Mouse (Mus musculus): Measurements from ENCODE around the gene Tnfrsf19.

Gene Tnfrsf19

DNA sequence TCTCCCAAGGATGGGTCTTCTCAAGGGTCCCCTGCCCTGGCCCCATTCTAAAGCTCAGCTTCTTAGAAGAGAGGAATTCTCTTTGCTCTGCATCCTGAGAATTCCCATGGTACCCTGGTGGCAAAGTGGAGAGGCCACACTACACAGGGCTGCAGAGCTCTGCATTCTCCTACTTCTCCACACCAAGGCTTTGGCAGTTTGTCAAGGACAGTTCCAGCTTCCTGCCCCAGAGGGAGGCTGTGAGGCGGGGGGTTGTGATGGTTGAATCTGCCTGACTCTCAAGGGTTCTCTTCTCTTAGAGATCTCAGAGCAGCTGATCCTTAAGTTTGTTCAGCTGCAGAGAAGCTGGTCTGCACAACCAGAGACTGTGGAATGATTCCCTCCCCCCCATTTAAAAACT, 23.9 kb downstream of the Tnfrsf19 start:
- DNase-seq (ENCODE audit: extremely low read depth, low read depth), result no peak

DNA sequence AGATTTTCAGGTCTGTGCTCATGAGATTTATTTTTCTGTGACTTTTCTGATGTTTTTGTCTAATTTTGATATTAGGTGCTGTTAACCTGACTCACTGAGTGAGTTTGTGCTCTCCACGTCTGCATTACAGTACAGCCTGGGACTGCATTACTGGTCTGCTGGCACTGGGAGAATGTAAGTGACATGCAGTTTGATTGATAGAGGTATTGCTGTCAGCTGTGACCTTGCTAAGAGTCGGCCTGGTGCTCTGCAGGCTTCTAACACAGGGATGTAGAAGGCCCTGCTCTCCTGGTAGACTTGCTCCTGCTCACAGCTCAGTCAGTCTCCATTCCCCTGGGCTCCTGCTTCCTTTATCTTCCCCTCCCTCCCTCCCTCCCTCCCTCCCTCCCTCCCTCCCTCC, 25.3 kb downstream of the Tnfrsf19 start:
- DNase-seq (ENCODE audit: extremely low read depth, low read depth), result no peak

DNA sequence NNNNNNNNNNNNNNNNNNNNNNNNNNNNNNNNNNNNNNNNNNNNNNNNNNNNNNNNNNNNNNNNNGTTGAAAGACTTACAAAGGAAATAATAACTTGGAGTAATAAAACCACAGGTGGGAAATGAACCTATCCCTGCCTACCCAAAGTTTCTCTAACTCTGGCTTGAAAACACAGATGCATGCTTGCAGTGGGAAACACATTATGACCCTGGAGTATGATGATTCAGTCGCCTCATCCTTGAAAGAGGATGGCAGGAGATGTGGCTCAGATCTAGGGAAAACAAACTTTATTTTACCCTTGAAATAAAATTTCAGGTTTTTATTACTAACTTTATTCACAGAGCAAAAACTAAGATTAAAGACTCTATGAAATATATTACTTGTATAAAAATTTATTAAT, 26.4 kb downstream of the Tnfrsf19 start:
- no peak for DNase-seq (ENCODE audit: extremely low read depth, low read depth)

DNA sequence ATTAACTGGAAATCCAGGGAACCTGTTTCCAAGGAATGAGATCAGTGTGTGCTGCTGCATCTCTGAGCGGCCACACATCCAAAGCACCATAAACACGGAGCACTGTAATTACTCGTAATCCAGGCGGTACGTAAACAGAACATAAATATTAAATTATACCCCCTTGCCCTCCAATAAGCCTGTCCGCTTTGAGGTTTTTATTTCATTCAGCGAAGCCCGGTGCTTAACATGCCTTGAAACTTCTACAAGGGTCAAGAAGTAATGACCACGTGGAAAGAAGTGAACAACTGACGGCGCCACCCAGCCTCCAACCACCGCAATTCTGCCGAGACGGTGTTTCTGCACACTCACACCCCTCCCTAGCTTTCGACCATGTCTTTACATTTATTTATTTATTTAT, 31.7 kb downstream of the Tnfrsf19 start:
- DNase-seq (ENCODE audit: extremely low read depth, low read depth), result no peak

DNA sequence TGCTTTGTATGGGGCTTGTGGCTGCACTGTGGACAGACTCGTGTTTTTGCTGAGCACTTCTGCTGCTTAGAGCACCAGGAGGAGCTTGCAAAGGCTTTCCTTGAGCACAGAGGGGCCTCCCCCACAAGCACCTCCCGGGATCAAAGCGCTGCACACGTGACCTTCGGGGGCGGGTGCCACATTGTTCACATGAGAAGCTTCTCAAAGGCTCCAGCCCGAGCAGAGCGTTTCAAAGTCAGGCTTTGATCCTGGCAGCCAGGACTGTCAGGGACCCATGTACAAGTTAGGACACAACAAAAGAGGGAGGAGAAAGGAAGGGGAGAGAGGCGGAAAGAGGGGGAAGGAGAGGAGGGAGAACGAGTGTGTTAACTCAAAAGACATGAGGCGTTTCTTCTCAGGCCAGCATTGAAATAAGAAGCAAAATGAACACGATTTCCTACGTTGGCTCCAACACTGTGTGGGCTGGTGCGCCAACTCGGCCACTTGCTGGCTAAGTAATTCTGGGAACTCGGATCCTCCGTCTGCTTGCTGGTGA, 33.8 kb downstream of the Tnfrsf19 start:
- DNase-seq (ENCODE audit: extremely low read depth, low read depth), result no peak

DNA sequence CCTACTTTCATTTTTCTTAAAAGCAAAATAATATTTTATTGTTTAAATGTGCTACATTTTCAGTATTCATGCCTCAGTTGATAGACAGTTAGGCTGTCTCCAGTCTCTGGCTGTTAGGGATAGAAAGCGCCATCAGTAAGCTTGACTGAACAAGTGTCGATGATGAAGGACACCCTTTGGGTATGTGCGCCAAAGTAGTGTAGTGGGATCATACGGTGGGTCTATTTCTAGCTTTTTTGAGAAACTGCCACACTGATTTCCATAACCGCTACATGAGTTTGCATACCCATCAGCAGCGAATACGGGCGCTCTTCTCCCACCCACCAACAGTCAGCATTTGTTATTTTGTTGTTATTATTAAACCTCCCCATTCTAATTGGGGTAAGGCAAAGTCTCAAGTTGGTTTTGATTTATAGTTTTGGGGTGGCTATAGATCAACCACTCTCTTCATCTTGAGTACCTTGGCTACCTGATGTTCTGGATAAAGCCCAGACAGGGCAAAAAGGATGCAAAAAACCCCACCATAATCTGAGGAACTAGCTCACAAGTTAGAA, 34.6 kb downstream of the Tnfrsf19 start:
- DNase-seq (ENCODE audit: extremely low read depth, low read depth), result no peak

DNA sequence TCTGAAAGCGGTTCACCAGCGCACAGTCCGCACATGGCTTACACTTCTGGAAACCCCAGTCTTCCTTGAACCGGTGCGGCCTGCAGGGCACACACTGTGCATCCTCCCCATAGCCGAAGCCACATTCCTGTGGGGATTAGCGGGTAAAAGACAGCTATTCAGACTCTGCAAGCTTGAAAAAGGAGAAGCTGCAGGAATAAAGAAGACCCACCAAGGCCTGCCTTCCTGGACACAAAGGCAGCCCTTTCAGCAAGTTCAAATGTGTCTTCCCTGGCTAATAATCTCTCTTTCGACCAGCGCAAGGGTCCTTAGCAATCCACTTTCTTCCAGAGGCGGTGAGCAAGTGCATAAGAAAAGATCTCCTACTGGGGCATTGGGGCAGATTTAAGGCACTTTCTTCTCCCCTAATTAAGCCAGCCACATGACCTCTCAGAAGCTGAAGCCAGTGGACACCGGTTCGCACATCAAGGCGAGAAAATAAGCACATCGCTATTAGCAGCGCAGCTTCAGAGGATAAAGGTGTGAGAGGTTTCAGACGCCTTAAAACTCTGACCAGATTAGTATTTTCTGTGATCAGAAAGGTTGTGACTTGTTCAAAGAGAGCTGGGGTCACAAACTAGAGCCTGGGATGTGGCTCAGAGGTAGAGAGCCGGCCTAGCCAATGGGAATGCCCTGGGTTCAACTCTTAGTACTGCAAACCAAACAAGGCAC, 41.0 kb downstream of the Tnfrsf19 start:
- DNase-seq (ENCODE audit: extremely low read depth, low read depth), result no peak

DNA sequence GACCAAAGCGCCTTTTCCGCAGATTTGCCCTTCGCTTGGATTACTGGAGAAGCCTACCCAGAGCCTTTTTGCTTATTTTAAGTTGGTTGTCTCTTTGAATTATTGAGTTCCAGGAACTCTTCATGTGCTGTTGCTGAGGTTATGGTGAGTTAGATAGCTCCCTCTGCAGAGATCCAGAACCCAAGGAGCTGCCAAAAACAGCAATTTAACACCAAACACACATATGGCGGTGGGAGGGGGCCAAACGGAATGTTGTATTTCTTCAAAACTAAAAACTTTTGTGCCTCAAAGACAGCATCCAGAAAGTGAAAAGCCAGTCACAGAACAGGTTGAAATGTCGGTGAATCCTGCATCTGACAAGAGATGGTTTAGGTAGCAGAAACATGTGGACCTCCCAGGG, 42.6 kb downstream of the Tnfrsf19 start:
- no peak for DNase-seq (ENCODE audit: extremely low read depth, low read depth)

DNA sequence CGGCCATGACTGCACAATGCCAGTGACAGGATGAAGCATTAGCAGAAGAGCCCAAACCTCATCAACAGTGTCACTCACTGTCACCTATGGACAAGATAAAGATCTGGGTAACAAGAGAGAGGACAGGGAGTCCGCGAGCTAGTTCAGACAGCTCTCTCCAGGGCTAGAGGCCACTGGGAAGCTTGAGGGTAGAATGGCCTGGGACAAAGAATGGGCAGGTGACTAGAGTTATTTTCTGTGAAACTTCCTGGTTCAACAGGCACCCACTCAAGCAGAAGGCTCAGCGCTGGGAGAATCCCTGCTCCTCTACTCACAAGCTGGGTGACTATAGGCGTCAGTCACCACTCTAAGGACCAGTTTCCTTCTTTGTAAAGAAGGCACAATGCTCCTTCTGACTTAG, 46.2 kb downstream of the Tnfrsf19 start:
- DNase-seq (ENCODE audit: extremely low read depth, low read depth), result no peak

DNA sequence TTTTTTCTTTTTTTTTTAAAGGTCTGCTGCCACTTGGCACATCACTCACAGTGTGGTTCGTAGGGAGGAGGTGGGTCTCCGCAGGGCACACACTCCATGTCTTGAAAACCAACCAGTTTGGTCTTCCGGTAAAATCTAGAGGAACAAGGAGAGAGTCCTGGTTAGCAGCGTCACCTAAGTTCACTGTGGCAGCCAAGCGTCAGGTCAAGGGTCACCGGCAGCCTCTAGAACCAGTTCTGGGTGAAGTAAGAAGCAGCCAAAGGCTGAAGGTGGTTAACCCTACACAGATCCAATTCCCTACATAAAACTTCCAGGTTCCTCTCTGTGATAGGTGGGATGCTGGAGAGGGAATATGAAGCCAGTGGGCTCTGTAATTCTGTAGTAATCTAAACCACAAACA, 49.7 kb downstream of the Tnfrsf19 start:
- no peak for DNase-seq (ENCODE audit: extremely low read depth, low read depth)

DNA sequence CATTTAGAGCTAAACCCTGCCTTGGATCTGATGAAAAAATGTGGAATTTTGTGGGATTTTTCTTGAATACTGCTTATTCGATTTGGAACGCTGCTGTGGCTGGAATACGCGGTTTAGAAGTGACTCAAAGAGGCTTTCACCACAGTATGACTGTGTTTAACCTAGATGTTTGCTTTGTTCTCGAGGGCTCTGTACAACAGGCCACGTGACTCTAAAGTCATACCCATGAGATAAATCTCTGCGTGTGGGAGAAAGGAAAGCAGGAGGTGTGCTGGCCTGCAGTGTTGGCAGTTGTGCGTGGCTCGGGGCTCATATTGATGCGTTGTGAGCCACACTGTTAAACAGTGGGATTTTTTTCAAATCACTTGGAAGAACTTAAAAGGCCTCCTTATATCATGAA, 52.8 kb downstream of the Tnfrsf19 start:
- no peak for DNase-seq (ENCODE audit: extremely low read depth, low read depth)

DNA sequence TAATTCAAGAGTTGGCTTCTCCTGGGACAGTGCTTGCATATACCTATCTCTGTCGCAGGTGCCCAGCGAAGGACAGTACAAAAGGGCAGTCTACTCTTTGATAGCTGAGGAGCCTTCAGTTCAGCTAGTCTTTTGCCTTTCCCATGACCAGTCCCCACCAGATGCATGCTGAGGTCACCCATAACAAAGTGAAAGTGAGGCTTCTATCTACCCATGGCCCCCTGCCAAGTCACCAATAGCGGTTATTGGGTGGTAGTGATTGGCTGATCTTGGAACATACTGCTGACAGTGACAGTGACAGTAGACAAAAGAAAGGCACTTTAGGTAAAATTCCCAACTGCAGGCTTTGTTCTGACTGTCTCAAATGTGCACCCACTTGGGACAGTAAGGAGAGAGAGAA, 53.2 kb downstream of the Tnfrsf19 start:
- DNase-seq (ENCODE audit: extremely low read depth, low read depth), result no peak

DNA sequence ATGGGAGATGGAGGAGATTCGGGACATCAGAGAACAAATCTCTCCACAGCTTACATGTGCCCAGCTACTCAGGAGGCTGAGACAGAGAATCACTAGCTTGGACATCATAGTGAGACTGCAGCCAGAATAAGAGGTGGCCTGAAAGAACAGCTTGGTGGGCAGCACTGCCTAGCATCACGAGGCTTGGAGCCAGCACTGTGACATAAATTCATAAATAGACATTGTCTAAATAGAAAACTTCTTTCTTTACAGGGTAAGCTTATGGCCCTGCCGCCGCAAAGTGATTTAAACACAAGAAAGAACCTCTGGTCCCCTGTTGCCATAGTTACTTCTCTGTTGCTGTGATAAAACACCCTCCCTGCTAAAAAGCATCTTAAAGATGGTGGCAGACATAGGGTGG, 54.1 kb downstream of the Tnfrsf19 start:
- DNase-seq (ENCODE audit: extremely low read depth, low read depth), result no peak

DNA sequence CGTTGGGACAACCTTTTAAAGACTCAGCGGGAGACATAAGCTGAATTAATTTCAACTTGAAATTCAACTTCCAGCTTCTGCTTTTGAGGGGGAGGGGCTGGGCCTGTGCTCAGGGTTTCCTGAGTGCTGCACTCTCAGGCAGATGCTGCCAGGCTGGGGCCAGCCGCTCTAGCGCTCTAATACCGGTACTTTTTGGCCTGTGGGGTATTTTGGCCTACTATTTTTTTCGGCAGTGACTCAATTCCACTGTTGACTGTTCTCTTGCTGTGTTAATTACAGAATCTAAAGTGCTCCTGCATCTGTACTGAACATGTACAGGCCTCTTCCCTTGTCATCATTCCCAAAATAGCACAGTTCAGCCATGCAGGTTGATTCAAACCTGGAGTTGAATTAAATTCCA, 58.1 kb downstream of the Tnfrsf19 start:
- DNase-seq (ENCODE audit: extremely low read depth, low read depth), result no peak

DNA sequence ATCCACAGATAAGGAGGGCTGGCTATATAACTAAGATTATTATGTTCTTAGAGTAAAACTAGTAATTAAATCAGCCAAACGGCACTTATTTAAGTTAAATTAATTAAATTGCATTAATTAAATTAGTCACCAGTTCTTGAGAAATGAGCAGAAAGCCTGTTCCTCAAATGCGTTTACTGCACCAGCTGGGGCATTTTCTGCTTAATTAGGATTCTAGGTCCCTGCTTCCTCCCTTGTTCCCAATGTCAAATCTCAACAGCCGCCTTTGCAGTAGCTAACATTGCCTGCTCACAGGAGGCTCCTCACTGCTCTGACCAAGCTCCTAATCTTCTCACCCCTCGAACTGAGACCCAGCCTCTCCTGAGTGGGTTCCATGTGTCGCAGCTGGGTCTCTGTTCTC, 59.4 kb downstream of the Tnfrsf19 start:
- DNase-seq (ENCODE audit: extremely low read depth, low read depth), result no peak

DNA sequence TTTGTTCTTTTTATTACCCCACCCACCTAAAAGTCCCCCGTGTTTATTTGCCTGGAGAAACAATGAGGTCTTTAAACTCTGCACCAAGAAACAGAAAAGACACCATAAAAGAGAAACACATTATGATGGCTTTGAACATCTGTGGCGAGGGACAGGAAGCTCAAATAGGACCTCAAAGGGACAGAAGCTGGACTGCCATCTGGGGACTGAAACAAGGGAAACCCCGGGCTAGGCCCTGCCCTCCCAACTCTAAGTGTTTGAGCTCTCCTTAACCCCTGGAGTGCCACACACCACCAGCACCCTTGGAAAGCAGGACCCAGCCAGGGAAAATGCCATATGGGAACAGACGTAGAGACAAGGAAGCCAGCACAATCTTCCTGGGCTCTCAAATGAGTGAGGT, 61.2 kb downstream of the Tnfrsf19 start:
- no peak for DNase-seq (ENCODE audit: extremely low read depth, low read depth)

DNA sequence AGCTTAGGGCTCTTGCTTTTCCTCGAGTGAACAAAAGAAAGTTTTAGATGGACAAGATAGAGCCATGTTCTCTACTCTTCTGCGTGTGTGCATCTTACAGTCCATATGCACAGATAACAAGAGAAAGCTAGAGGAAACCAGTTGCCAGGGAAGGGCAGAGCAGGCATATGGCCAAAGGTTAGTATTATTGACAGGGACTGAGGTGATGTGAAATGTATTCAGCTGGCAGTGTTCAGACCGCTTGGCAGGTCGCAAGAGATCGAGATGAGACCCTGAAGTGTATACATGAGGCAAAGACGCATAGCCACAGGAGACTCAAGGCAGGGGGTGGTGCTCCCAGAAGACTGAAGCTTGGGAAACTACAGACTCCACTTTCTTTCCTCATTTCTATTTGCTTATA, 62.0 kb downstream of the Tnfrsf19 start:
- no peak for DNase-seq (ENCODE audit: extremely low read depth, low read depth)

DNA sequence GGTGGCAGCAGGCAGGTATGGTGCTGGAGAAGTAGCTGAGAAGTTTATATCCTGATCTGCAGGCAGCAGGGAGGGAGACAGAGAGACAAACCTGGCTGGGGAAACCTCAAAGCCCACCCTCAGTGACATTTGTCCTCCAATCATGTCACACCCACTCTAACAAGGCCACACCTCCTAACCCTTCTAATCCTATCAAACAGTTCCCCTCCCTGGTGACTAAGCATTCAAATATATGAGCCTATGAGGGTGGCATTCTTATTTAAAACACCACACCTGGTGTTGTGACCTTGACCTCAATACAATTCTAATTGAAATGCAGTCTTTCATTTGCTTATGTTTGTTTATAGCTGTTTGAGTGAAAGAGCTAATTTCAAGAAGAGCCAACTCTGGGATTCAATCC, 64.2 kb downstream of the Tnfrsf19 start:
- DNase-seq (ENCODE audit: extremely low read depth, low read depth), result no peak

DNA sequence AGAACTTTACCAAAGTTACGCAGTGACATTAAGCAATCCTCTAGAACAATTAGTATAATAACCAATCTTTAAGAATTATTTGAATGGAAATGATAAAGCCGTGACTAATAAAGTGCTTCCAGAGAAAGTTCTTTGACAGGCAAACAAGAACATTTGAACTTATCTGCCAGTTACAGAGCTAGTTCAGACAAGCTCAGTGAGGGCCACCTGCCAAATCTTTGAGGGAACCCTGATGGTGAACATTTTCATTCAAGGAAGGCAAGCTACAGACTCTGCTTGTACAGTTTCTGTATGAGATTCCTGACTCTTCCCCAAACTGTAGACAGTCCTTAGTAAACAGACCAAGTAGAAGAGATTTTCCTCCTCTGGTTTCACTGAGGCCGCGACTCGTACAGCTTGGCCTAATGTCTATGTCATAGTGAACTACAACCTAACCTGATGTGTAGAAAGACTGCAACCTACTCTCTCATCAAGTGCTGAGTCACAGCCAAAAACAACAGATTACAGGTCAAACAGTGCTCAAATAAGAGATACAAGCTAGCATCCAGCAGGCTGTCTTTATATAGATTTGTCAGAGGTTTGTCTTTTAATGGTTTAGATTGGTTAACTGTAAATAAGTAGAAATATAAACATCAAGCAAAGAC, 65.9 kb downstream of the Tnfrsf19 start:
- no peak for DNase-seq (ENCODE audit: extremely low read depth, low read depth)

DNA sequence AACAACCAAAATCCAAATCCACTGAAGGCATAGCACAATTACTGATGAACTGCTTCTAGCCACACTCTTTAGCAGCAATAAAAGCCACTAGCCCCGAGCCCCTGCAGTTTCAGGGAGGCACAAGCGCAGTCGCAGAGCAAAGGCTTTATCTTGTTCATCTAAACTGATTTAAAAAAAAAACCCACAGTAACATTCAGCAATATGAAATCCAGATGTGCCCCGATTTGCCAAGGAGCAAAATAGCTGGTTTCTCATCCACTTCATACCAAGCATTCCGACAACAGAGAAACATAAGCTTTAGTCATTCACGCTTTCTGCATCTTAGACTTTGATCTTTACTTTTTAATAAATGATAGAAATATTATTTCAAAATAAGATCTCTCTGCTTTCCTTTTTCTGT, 68.2 kb downstream of the Tnfrsf19 start:
- DNase-seq (ENCODE audit: extremely low read depth, low read depth), result no peak

DNA sequence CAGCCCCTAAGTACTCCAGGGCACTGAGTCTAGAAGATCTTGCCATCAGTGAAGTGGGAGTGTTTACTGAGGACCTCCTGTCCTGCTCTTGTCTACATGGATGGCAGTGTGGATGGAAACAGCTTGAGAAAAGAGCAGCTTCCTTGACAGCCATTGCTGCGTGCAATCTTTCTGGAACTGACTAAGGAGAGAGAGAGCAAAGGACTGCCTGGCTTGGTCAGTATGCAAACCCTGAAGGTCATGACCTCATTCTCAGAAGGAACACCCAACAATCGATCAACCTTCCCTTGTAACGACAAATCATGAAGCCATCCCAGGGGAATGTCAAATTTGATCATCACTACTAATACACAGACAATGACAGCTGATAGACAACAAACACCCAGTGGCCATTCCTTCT, 70.1 kb downstream of the Tnfrsf19 start:
- DNase-seq (ENCODE audit: extremely low read depth, low read depth), result no peak

DNA sequence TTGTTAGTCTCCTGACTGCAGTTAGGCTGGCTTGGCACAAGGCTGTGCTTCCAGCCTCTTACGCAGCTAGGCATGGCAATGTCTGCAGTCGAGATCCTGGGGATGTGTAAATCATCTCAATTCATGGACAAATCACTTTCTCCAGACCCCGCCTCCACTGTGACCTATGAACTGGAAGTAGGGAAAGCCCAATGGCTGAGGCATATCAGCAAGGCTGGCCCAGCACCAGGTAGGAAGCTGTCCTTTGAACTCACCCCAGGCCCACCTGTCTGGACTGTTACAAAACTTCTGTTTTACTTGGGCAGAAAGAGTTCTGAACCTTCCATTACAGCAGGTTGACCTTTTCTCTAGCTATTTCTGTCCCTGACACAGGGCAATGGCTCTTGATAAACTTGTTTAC, 70.6 kb downstream of the Tnfrsf19 start:
- DNase-seq (ENCODE audit: extremely low read depth, low read depth), result no peak

DNA sequence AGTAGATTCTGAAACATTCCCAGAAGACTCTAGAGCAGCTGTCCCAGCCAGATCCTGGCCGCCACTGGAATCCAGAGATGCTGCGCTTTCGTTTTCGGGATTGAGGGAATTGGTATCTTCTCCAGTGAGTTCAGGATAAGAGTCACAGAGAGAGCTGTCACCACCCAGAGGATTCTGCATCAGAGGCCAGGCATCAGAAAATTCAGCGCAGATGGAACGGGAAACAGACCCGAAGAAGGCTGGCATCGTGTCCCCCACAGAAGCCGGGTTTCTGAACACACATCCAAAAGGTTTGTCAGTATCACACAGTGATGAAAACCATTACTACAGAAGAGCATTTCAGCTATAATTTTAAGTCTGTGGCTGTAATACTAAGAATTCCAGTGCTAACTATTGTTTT, 75.3 kb downstream of the Tnfrsf19 start:
- DNase-seq (ENCODE audit: extremely low read depth, low read depth), result no peak

Measured in MEL-GATA-1-ER (cell line).